Mouse (Mus musculus): ENCODE results near the gene Syngr1.

The Syngr1 gene

GRCm38 (mm10) chr15:80092041-80092441 is 907 bp downstream of the Syngr1 start:
- peak; percentile 83 for DNase-seq

- DNase-seq = peak; percentile 93
These were observed 1.5 kb downstream of the Syngr1 start for GRCm38 (mm10) chr15:80092599-80092998.

GRCm38 (mm10) chr15:80094201-80094600 is 3.1 kb downstream of the Syngr1 start:
- peak; percentile 92 for DNase-seq

- DNase-seq = peak; percentile 55
These were observed 4.5 kb downstream of the Syngr1 start for GRCm38 (mm10) chr15:80095596-80095995.

- peak; percentile 70 for DNase-seq
These were observed 5.3 kb downstream of the Syngr1 start for GRCm38 (mm10) chr15:80096406-80096805.

GRCm38 (mm10) chr15:80096946-80097881 is 6.1 kb downstream of the Syngr1 start:
- peak; percentile 68 for DNase-seq

GRCm38 (mm10) chr15:80097999-80098461 is 6.9 kb downstream of the Syngr1 start:
- peak; percentile 65 for DNase-seq

GRCm38 (mm10) chr15:80098809-80099208 is 7.7 kb downstream of the Syngr1 start:
- peak; percentile 70 for DNase-seq

GRCm38 (mm10) chr15:80099477-80099876 is 8.3 kb downstream of the Syngr1 start:
- DNase-seq = no peak

- peak; percentile 70 for DNase-seq
These were observed 9.1 kb downstream of the Syngr1 start for GRCm38 (mm10) chr15:80100196-80100595.

GRCm38 (mm10) chr15:80100871-80101270 is 9.7 kb downstream of the Syngr1 start:
- DNase-seq = peak; percentile 84

- peak; percentile 64 for DNase-seq
These were observed 10.4 kb downstream of the Syngr1 start for GRCm38 (mm10) chr15:80101503-80101902.

- peak; percentile 66 for DNase-seq
These were observed 11.4 kb downstream of the Syngr1 start for GRCm38 (mm10) chr15:80102495-80102894.

GRCm38 (mm10) chr15:80105490-80106410 is 14.6 kb downstream of the Syngr1 start:
- no peak for DNase-seq

GRCm38 (mm10) chr15:80107143-80107542 is 16.0 kb downstream of the Syngr1 start:
- no peak for DNase-seq

- DNase-seq = no peak
These were observed 16.4 kb downstream of the Syngr1 start for GRCm38 (mm10) chr15:80107575-80107974.

GRCm38 (mm10) chr15:80111436-80111835 is 20.3 kb downstream of the Syngr1 start:
- DNase-seq = peak; percentile 50

GRCm38 (mm10) chr15:80112499-80112898 is 21.4 kb downstream of the Syngr1 start:
- peak; percentile 21 for DNase-seq

- DNase-seq = peak; percentile 17
These were observed 23.3 kb downstream of the Syngr1 start for GRCm38 (mm10) chr15:80114414-80114813.

- DNase-seq = peak; percentile 24
These were observed 24.1 kb downstream of the Syngr1 start for GRCm38 (mm10) chr15:80115256-80115655.

GRCm38 (mm10) chr15:80115866-80116794 is 25.0 kb downstream of the Syngr1 start:
- peak; percentile 52 for DNase-seq

- DNase-seq = peak; percentile 59
These were observed 26.0 kb downstream of the Syngr1 start for GRCm38 (mm10) chr15:80117154-80117553.
